Mouse (Mus musculus) MEL (cell line): Measurements from ENCODE around the gene Nfasc. TPM values are rescaled to one million over a fixed set of nuclear protein-coding genes. Genes with fewer than 3 reads are reported as not detected.

Source experiments
- DNase-seq: peaks from one replicate; pipeline ENCODE4 v3.0.0; 2011; ENCODE audit warnings: low read depth, low spot score
- H3K27ac ChIP-seq: 2 replicates; pipeline ENCODE4 v1.5.1; 2012; ENCODE audit warnings: low read depth, mild to moderate bottlenecking, control low read depth, low read length, moderate library complexity; ENCODE audit not compliant: control insufficient read depth
- H3K27me3 ChIP-seq, 2 experiments: fragments of 150-350 bp in 1 of 2; sonication (generic) in 1 of 2; 2 replicates each; pipeline ENCODE4 v1.6.1; 2012; ENCODE audit warnings: low read length in 2 of 2, mild to moderate bottlenecking in 2 of 2, improper control_type of control experiment in 1 of 2, moderate library complexity in 1 of 2; ENCODE audit not compliant: insufficient read depth in 2 of 2, control insufficient read depth in 1 of 2
- H3K36me3 ChIP-seq, 2 experiments: 2 replicates each; pipeline ENCODE4 v1.6.1; 2012 to 2014; ENCODE audit warnings: low read length in 2 of 2, improper control_type of control experiment in 1 of 2, inconsistent platforms in 1 of 2, mild to moderate bottlenecking in 1 of 2; ENCODE audit not compliant: insufficient read depth in 2 of 2, control insufficient read depth in 1 of 2
- H3K4me1 ChIP-seq, 2 experiments: fragments of 150-350 bp in 1 of 2; sonication (generic) in 1 of 2; 2 replicates each; pipeline ENCODE4 v1.6.1; 2012; ENCODE audit warnings: low read length in 2 of 2, improper control_type of control experiment in 1 of 2, mild to moderate bottlenecking in 1 of 2; ENCODE audit not compliant: insufficient read depth in 2 of 2, control insufficient read depth in 1 of 2
- H3K4me3 ChIP-seq, 2 experiments: fragments of 150-350 bp in 1 of 2; sonication (generic) in 1 of 2; 2 replicates each; pipeline ENCODE4 v1.5.1; 2012; ENCODE audit warnings: low read depth in 2 of 2, low read length in 2 of 2, mild to moderate bottlenecking in 2 of 2, moderate library complexity in 2 of 2, control low read depth in 1 of 2, improper control_type of control experiment in 1 of 2; ENCODE audit not compliant: control insufficient read depth in 1 of 2, insufficient read depth in 1 of 2
- H3K79me2 ChIP-seq: 2 replicates; pipeline ENCODE4 v1.6.1; 2012; ENCODE audit warnings: mild to moderate bottlenecking, low read length, moderate library complexity; ENCODE audit not compliant: control insufficient read depth, poor library complexity, insufficient read depth
- H3K9ac ChIP-seq: 2 replicates; pipeline ENCODE4 v1.6.1; 2012; ENCODE audit warnings: low read depth, mild to moderate bottlenecking, control low read depth, low read length, moderate library complexity; ENCODE audit not compliant: control insufficient read depth, poor library complexity, severe bottlenecking
- H3K9me3 ChIP-seq: fragments of 150-350 bp; sonication (generic); replicated peaks from 2 replicates; pipeline ENCODE4 v1.6.1; 2012; ENCODE audit warnings: mild to moderate bottlenecking, low read length, improper control_type of control experiment, moderate library complexity; ENCODE audit not compliant: insufficient read depth
- CHD1 ChIP-seq: IDR thresholded peaks from 2 replicates; pipeline ENCODE4 v1.6.1; 2012; ENCODE audit warnings: low read depth, mild to moderate bottlenecking, inconsistent platforms, low read length, improper control_type of control experiment
- CHD2 ChIP-seq: IDR thresholded peaks from 2 replicates; pipeline ENCODE4 v1.6.1; 2011; ENCODE audit warnings: low read length, improper control_type of control experiment
- CTCF ChIP-seq, 3 experiments: IDR thresholded peaks in 2 of 3; conservative IDR thresholded peaks in 1 of 3; 2 replicates each; pipeline ENCODE4 v1.5.1; 2011 to 2012; ENCODE audit warnings: low read length in 3 of 3, low read depth in 2 of 3, mild to moderate bottlenecking in 2 of 3, improper control_type of control experiment in 1 of 3, inconsistent platforms in 1 of 3, mixed read lengths in 1 of 3, moderate library complexity in 1 of 3; ENCODE audit not compliant: control insufficient read depth in 1 of 3, insufficient read depth in 1 of 3, poor library complexity in 1 of 3, severe bottlenecking in 1 of 3
- E2F4 ChIP-seq: IDR thresholded peaks from 2 replicates; pipeline ENCODE4 v1.6.1; 2011; ENCODE audit warnings: low read depth, low read length, improper control_type of control experiment, borderline replicate concordance
- ELF1 ChIP-seq: IDR thresholded peaks from 2 replicates; pipeline ENCODE4 v1.6.1; 2014; ENCODE audit warnings: low read depth, mild to moderate bottlenecking, inconsistent platforms, low read length, improper control_type of control experiment, moderate library complexity
- EP300 ChIP-seq, 2 experiments: IDR thresholded peaks; 2 replicates each; pipeline ENCODE4 v1.6.1; 2011; ENCODE audit warnings: improper control_type of control experiment in 2 of 2, low read length in 2 of 2, low read depth in 1 of 2, mild to moderate bottlenecking in 1 of 2
- ETS1 ChIP-seq: IDR thresholded peaks from 2 replicates; pipeline ENCODE4 v1.6.1; 2012; ENCODE audit warnings: low read depth, mild to moderate bottlenecking, inconsistent platforms, low read length, improper control_type of control experiment, moderate library complexity
- GATA1 ChIP-seq: IDR thresholded peaks from 2 replicates; pipeline ENCODE4 v1.6.1; 2011; ENCODE audit warnings: low read depth, low read length, improper control_type of control experiment
- JUND ChIP-seq: IDR thresholded peaks from 2 replicates; pipeline ENCODE4 v1.6.1; 2011; ENCODE audit warnings: low read depth, mild to moderate bottlenecking, improper control_type of control experiment, low read length
- MAFK ChIP-seq: IDR thresholded peaks from 2 replicates; pipeline ENCODE4 v1.6.1; 2011; ENCODE audit warnings: low read depth, mild to moderate bottlenecking, low read length, improper control_type of control experiment, borderline replicate concordance
- MAX ChIP-seq: IDR thresholded peaks from 2 replicates; pipeline ENCODE4 v1.6.1; 2011; ENCODE audit warnings: low read length, improper control_type of control experiment
- MAZ ChIP-seq: IDR thresholded peaks from 2 replicates; pipeline ENCODE4 v1.6.1; 2012; ENCODE audit warnings: low read depth, mild to moderate bottlenecking, inconsistent platforms, low read length, improper control_type of control experiment
- MEF2A ChIP-seq: IDR thresholded peaks from 2 replicates; pipeline ENCODE4 v1.6.1; 2014; ENCODE audit warnings: low read depth, mild to moderate bottlenecking, inconsistent platforms, low read length, improper control_type of control experiment; ENCODE audit not compliant: poor library complexity, insufficient replicate concordance, severe bottlenecking; ENCODE audit errors: extremely low read depth
- MXI1 ChIP-seq: IDR thresholded peaks from 2 replicates; pipeline ENCODE4 v1.6.1; 2011; ENCODE audit warnings: mild to moderate bottlenecking, low read depth, low read length, improper control_type of control experiment
- MYC ChIP-seq: IDR thresholded peaks from 2 replicates; pipeline ENCODE4 v1.6.1; 2011; ENCODE audit warnings: low read depth, mild to moderate bottlenecking, low read length, improper control_type of control experiment, moderate library complexity
- NELFE ChIP-seq: IDR thresholded peaks from 2 replicates; pipeline ENCODE4 v1.6.1; 2011; ENCODE audit warnings: low read depth, low read length, improper control_type of control experiment
- POLR2A ChIP-seq, 2 experiments: IDR thresholded peaks; 2 replicates each; pipeline ENCODE4 v1.6.1; 2011 to 2012; ENCODE audit warnings: low read length in 2 of 2, mild to moderate bottlenecking in 2 of 2, control low read depth in 1 of 2, improper control_type of control experiment in 1 of 2, low read depth in 1 of 2, moderate library complexity in 1 of 2; ENCODE audit not compliant: control insufficient read depth in 1 of 2, insufficient read depth in 1 of 2, poor library complexity in 1 of 2
- POLR2AphosphoS2 ChIP-seq: IDR thresholded peaks from 2 replicates; pipeline ENCODE4 v1.6.1; 2011; ENCODE audit warnings: low read length, improper control_type of control experiment
- POLR2AphosphoS5 ChIP-seq: IDR thresholded peaks from 2 replicates; pipeline ENCODE4 v1.6.1; 2012; ENCODE audit warnings: low read depth, borderline replicate concordance, mild to moderate bottlenecking, inconsistent platforms, low read length, moderate library complexity, mixed read lengths
- SMC3 ChIP-seq: IDR thresholded peaks from 2 replicates; pipeline ENCODE4 v1.6.1; 2011; ENCODE audit warnings: low read depth, low read length, improper control_type of control experiment
- TAL1 ChIP-seq: IDR thresholded peaks from 2 replicates; pipeline ENCODE4 v1.6.1; 2012; ENCODE audit warnings: mild to moderate bottlenecking, inconsistent platforms, low read length, moderate library complexity, mixed read lengths
- TBP ChIP-seq: IDR thresholded peaks from 2 replicates; pipeline ENCODE4 v1.8.0; 2011; ENCODE audit warnings: low read depth, low read length, improper control_type of control experiment
- TCF12 ChIP-seq: IDR thresholded peaks from 2 replicates; pipeline ENCODE4 v1.6.1; 2014; ENCODE audit warnings: low read depth, mild to moderate bottlenecking, inconsistent platforms, low read length, improper control_type of control experiment, moderate library complexity
- ZC3H11A ChIP-seq: IDR thresholded peaks from 2 replicates; pipeline ENCODE4 v1.6.1; 2012; ENCODE audit warnings: low read depth, mild to moderate bottlenecking, inconsistent platforms, low read length, improper control_type of control experiment
- ZNF384 ChIP-seq: IDR thresholded peaks from 2 replicates; pipeline ENCODE4 v1.6.1; 2012; ENCODE audit warnings: low read depth, mild to moderate bottlenecking, inconsistent platforms, low read length, improper control_type of control experiment
- polyA plus RNA-seq, 2 experiments: library from polyadenylated mRNA; stranded (reverse) in 1 of 2; unstranded in 1 of 2; fragments of >175 nt in 1 of 2; fragments of >200 nt in 1 of 2; gene quantifications; 2 replicates each; pipeline versions ENCODE4 v1.2.1 to v1.2.4; 2012; ENCODE audit warnings: low replicate concordance in 2 of 2, low read depth in 1 of 2; ENCODE audit not compliant: insufficient read length in 2 of 2, insufficient read depth in 1 of 2, missing spikeins in 1 of 2
- total RNA-seq: library from RNA; depleted of rRNA; stranded (reverse); fragments of 300-350 nt; gene quantifications from 2 replicates; pipeline ENCODE4 v1.2.3, GENCODE M21; 2012

Nfasc gene
- total and polyA plus RNA-seq, 3 experiments, result not detected

- Histone ChIP-seq H3K27ac (no peak overlapping the region), H3K4me1 (no peaks in the 10 kb centered on the region), H3K36me3 (no peaks in the 10 kb centered on the region), H3K9ac (no peak overlapping the region), H3K4me3 (no peak overlapping the region), H3K9me3 (no peaks in the 10 kb centered on the region), H3K27me3 (peaks cover 0 to 2% of the 10 kb centered on the region in 2 experiments; a peak in 1 of 4 replicates), H3K79me2 (no peaks in the 10 kb centered on the region)
- TF ChIP-seq ZNF384, result no peak
- no peak for TF ChIP-seq EP300 (IDR thresholded peaks at IDR 0.05; ENCODE audit: low read depth in 1 of 2, low read length in 2 of 2)
- TF ChIP-seq NELFE, result no peak
- no peak for TF ChIP-seq TAL1
- TF ChIP-seq MAX, result no peak
- no peak for TF ChIP-seq MEF2A
- TF ChIP-seq GATA1, result no peak
- TF ChIP-seq CHD2, result no peak
- no peak for TF ChIP-seq ETS1
- TF ChIP-seq E2F4, result no peak
- TF ChIP-seq ELF1, result no peak
- no peak for TF ChIP-seq TCF12
- TF ChIP-seq POLR2A (IDR thresholded peaks at IDR 0.05; ENCODE audit: control insufficient read depth in 1 of 2, insufficient read depth in 1 of 2, low read depth in 1 of 2, low read length in 2 of 2, poor library complexity in 1 of 2), result no peak
- TF ChIP-seq MAZ, result no peak
- DNase-seq, result no peak
Observed at GRCm38 (mm10) chr1:132746302-132746701, 4.7 kb upstream of the Nfasc start.

- Histone ChIP-seq H3K36me3 (no peaks in the 10 kb centered on the region), H3K9ac (no peak overlapping the region)
- no peak for DNase-seq
- TF ChIP-seq ELF1 (no peak), SMC3 (no peak), CHD2 (no peak), CTCF (IDR thresholded peaks at IDR 0.05 in 2 of 3, conservative IDR thresholded peaks at IDR 0.05 in 1 of 3; ENCODE audit: control insufficient read depth in 1 of 3, insufficient read depth in 1 of 3, low read depth in 2 of 3, low read length in 3 of 3, poor library complexity in 1 of 3, severe bottlenecking in 1 of 3) (no peak), ZC3H11A (no peak), TBP (no peak), MYC (no peak), MAFK (no peak), POLR2AphosphoS2 (no peak), MAX (no peak), POLR2AphosphoS5 (no peak), MAZ (no peak), POLR2A (IDR thresholded peaks at IDR 0.05; ENCODE audit: control insufficient read depth in 1 of 2, insufficient read depth in 1 of 2, low read depth in 1 of 2, low read length in 2 of 2, poor library complexity in 1 of 2) (no peak), JUND (no peak), MXI1 (no peak), CHD1 (no peak)
- TF ChIP-seq, all 39 proteins: peak for 0
- no peak overlapping the region for H3K4me3 ChIP-seq
- no peaks in the 10 kb centered on the region for H3K79me2 ChIP-seq
- H3K27me3 ChIP-seq, result peaks cover 0 to 2% of the 10 kb centered on the region in 2 experiments; a peak in 1 of 4 replicates
- H3K9me3 ChIP-seq, result no peaks in the 10 kb centered on the region
- no peak overlapping the region for H3K27ac ChIP-seq
- no peaks in the 10 kb centered on the region for H3K4me1 ChIP-seq
Observed at GRCm38 (mm10) chr1:132745636-132746035, 4.0 kb upstream of the Nfasc start.
